Mouse (Mus musculus): ENCODE results near the gene Col15a1. TPM values are rescaled to one million over a fixed set of nuclear protein-coding genes. Genes with fewer than 3 reads are reported as not detected.

Gene Col15a1
- polyA plus RNA-seq, 1 experiment from 2014 or later, result 28.6 TPM

GRCm38 (mm10) chr4:47291013-47291412, 83.1 kb downstream of the Col15a1 start:
- no peak overlapping the region for H3K4me3 ChIP-seq (ENCODE audit: low read depth, low read length)
- no peak overlapping the region for H3K27ac ChIP-seq (replicated peaks)
- H3K27me3 ChIP-seq (ENCODE audit: control insufficient read depth, insufficient read depth, low read length), result no peaks in the 10 kb centered on the region
- H3K9me3 ChIP-seq (ENCODE audit: control insufficient read depth, low read length), result no peaks in the 10 kb centered on the region
- TF ChIP-seq EP300 (optimal IDR thresholded peaks at IDR 0.05) (no peak), CTCF (IDR thresholded peaks at IDR 0.05; ENCODE audit: low read depth) (peak; percentile 25)
- WGBS, result 77% methylated on average over 1 of the region's 1 CpGs
- DNase-seq (ENCODE audit: low spot score) (no peak), ATAC-seq (ENCODE audit: low FRiP score, low TSS enrichment) (no peak)
- no peak overlapping the region for H3K4me2 ChIP-seq (replicated peaks; ENCODE audit: low read depth)
- H3K36me3 ChIP-seq (ENCODE audit: control insufficient read depth, insufficient read depth, low read length), result no peaks in the 10 kb centered on the region
- H3K9ac ChIP-seq (ENCODE audit: low read length), result no peak overlapping the region
- H3K4me1 ChIP-seq (replicated peaks; ENCODE audit: control insufficient read depth, insufficient read depth), result peaks cover 4% of the 10 kb centered on the region; the same call in 1 of the 2 replicates

GRCm38 (mm10) chr4:47292956-47293355, 85.0 kb downstream of the Col15a1 start:
- H3K9ac ChIP-seq (ENCODE audit: low read length), result no peak overlapping the region
- H3K4me2 ChIP-seq (replicated peaks; ENCODE audit: low read depth), result no peak overlapping the region
- DNase-seq (ENCODE audit: low spot score) (no peak), ATAC-seq (ENCODE audit: low FRiP score, low TSS enrichment) (no peak)
- no peak overlapping the region for H3K4me3 ChIP-seq (ENCODE audit: low read depth, low read length)
- no peak for TF ChIP-seq EP300 (optimal IDR thresholded peaks at IDR 0.05)
- no peak for TF ChIP-seq CTCF (IDR thresholded peaks at IDR 0.05; ENCODE audit: low read depth)
- H3K36me3 ChIP-seq (ENCODE audit: control insufficient read depth, insufficient read depth, low read length), result no peaks in the 10 kb centered on the region
- no peaks in the 10 kb centered on the region for H3K27me3 ChIP-seq (ENCODE audit: control insufficient read depth, insufficient read depth, low read length)
- WGBS, result 53% methylated on average over 4 of the region's 4 CpGs
- H3K4me1 ChIP-seq (replicated peaks; ENCODE audit: control insufficient read depth, insufficient read depth), result peaks cover 4% of the 10 kb centered on the region; the same call in 1 of the 2 replicates
- H3K27ac ChIP-seq (replicated peaks), result peak overlapping the region; percentile 56
- H3K9me3 ChIP-seq (ENCODE audit: control insufficient read depth, low read length), result no peaks in the 10 kb centered on the region

DNA sequence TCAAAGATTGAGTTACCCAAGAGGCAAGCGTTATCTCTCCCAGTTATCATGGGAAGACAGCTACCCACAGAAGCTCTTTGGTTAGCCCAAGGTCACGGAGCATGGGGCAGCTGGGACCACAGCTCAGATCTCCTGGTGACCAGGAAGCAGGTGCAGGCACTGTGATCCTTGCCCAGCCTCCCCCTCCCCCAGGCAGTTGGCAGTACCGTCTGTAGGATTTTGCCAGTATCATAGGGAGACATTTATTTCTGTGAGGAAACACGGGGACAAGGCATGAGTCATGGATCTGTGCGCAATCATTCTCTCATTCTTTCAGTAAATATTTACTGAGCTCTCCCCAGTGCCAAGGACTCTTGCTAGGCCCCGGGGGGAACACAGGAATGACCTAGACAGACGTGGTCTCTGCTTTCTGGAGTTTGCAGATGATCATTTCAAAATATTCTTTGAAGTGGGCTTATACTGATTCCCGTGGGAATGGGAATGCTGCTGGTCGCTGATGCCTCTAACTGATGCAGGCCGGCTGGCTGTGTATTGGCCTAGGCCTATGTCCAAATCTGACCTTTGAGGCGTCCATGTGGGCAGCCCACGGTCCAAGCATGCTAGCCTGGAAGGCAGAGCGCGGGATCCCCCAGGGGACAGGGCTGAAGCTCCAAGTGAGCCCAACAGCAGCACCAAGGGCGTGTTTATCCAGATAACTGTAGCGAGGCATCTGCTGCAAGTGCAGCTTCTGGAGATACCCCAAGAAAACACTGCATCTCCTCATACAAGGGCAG, 86.0 kb downstream of the Col15a1 start:
- no peak overlapping the region for H3K4me3 ChIP-seq (ENCODE audit: low read depth, low read length)
- no peaks in the 10 kb centered on the region for H3K27me3 ChIP-seq (ENCODE audit: control insufficient read depth, insufficient read depth, low read length)
- no peak overlapping the region for H3K9ac ChIP-seq (ENCODE audit: low read length)
- 0 out of 2 replicates have a peak, but pooled peaks cover 2% of the 10 kb centered on the region for H3K36me3 ChIP-seq (ENCODE audit: control insufficient read depth, insufficient read depth, low read length)
- H3K4me1 ChIP-seq (replicated peaks; ENCODE audit: control insufficient read depth, insufficient read depth), result peaks cover 4% of the 10 kb centered on the region; the same call in 1 of the 2 replicates
- 0 out of 2 replicates have a peak, but pooled peaks cover 5% of the 10 kb centered on the region for H3K9me3 ChIP-seq (ENCODE audit: control insufficient read depth, low read length)
- peak; percentile 93 for ATAC-seq (ENCODE audit: low FRiP score, low TSS enrichment)
- 26% methylated on average over 16 of the region's 16 CpGs for WGBS
- no peak overlapping the region for H3K4me2 ChIP-seq (replicated peaks; ENCODE audit: low read depth)
- H3K27ac ChIP-seq (replicated peaks), result peak overlapping the region; percentile 61
- no peak for TF ChIP-seq CTCF (IDR thresholded peaks at IDR 0.05; ENCODE audit: low read depth)
- TF ChIP-seq EP300 (optimal IDR thresholded peaks at IDR 0.05), result peak; percentile 85
- peak; percentile 68 for DNase-seq (ENCODE audit: low spot score)

GRCm38 (mm10) chr4:47294544-47295070, 86.6 kb downstream of the Col15a1 start:
- ATAC-seq (ENCODE audit: low FRiP score, low TSS enrichment) (peak; percentile 33; the same call in 1 of the 2 replicates), DNase-seq (ENCODE audit: low spot score) (no peak)
- Histone ChIP-seq H3K27me3 (ENCODE audit: control insufficient read depth, insufficient read depth, low read length) (no peaks in the 10 kb centered on the region), H3K4me1 (replicated peaks; ENCODE audit: control insufficient read depth, insufficient read depth) (peaks cover 4% of the 10 kb centered on the region; the same call in 1 of the 2 replicates), H3K9me3 (ENCODE audit: control insufficient read depth, low read length) (0 out of 2 replicates have a peak, but pooled peaks cover 10% of the 10 kb centered on the region), H3K4me2 (replicated peaks; ENCODE audit: low read depth) (no peak overlapping the region), H3K36me3 (ENCODE audit: control insufficient read depth, insufficient read depth, low read length) (0 out of 2 replicates have a peak, but pooled peaks cover 2% of the 10 kb centered on the region), H3K27ac (replicated peaks) (peak overlapping the region; percentile 61), H3K4me3 (ENCODE audit: low read depth, low read length) (no peak overlapping the region), H3K9ac (ENCODE audit: low read length) (no peak overlapping the region)
- 77% methylated on average over 7 of the region's 7 CpGs for WGBS
- no peak for TF ChIP-seq EP300 (optimal IDR thresholded peaks at IDR 0.05)
- TF ChIP-seq CTCF (IDR thresholded peaks at IDR 0.05; ENCODE audit: low read depth), result no peak

- H3K36me3 ChIP-seq (ENCODE audit: control insufficient read depth, insufficient read depth, low read length), result 0 out of 2 replicates have a peak, but pooled peaks cover 2% of the 10 kb centered on the region
- H3K9me3 ChIP-seq (ENCODE audit: control insufficient read depth, low read length), result 0 out of 2 replicates have a peak, but pooled peaks cover 10% of the 10 kb centered on the region
- ATAC-seq (ENCODE audit: low FRiP score, low TSS enrichment) (no peak), DNase-seq (ENCODE audit: low spot score) (no peak)
- peaks cover 4% of the 10 kb centered on the region; the same call in 1 of the 2 replicates for H3K4me1 ChIP-seq (replicated peaks; ENCODE audit: control insufficient read depth, insufficient read depth)
- H3K9ac ChIP-seq (ENCODE audit: low read length), result no peak overlapping the region
- 43% methylated on average over 3 of the region's 3 CpGs for WGBS
- no peak overlapping the region for H3K27ac ChIP-seq (replicated peaks)
- no peak for TF ChIP-seq EP300 (optimal IDR thresholded peaks at IDR 0.05)
- no peak for TF ChIP-seq CTCF (IDR thresholded peaks at IDR 0.05; ENCODE audit: low read depth)
- H3K4me2 ChIP-seq (replicated peaks; ENCODE audit: low read depth), result no peak overlapping the region
- no peaks in the 10 kb centered on the region for H3K27me3 ChIP-seq (ENCODE audit: control insufficient read depth, insufficient read depth, low read length)
- H3K4me3 ChIP-seq (ENCODE audit: low read depth, low read length), result no peak overlapping the region
These were observed 87.6 kb downstream of the Col15a1 start for GRCm38 (mm10) chr4:47295547-47295946.
